ENCODE assay signal across 8 mouse cellular contexts in genomic region chr5:34252307-34252966, GRCm38 (mm10). TPM values are rescaled to one million over a fixed set of nuclear protein-coding genes. Genes with fewer than 3 reads are reported as not detected.
DNase-seq lines count a peak whose midpoint lies in the region; ATAC-seq and TF ChIP-seq lines count a peak whose summit lies in the region.

No protein-coding gene starts in this region.

- no peak for TF ChIP-seq EP300 in lung, postnatal 0 days (IDR thresholded peaks at IDR 0.05)

- peak; percentile 41 for DNase-seq in embryonic facial prominence, embryonic 11.5 days (ENCODE audit: low spot score)
- no peak for DNase-seq in embryonic facial prominence, embryonic 10.5 days (ENCODE audit: low spot score)
- peak; percentile 56 for DNase-seq in lung, postnatal 0 days (ENCODE audit: low spot score)
- no peak for DNase-seq in lung, adult 18-20 months
- DNase-seq in lung, postnatal 14 days = peak; percentile 46
- peak; percentile 62 for DNase-seq in thymus, postnatal 25 days
- DNase-seq in urinary bladder, postnatal 25 days (ENCODE audit: low spot score) = no peak

- H3K9ac ChIP-seq in embryonic facial prominence, embryonic 11.5 days (replicated peaks; ENCODE audit: low read length) = no peak overlapping the region
- H3K9ac ChIP-seq in lung, postnatal 0 days (replicated peaks; ENCODE audit: low read depth) = no peak overlapping the region

- H3K4me1 ChIP-seq in embryonic facial prominence, embryonic 11.5 days (ENCODE audit: control insufficient read depth, insufficient read depth, low read length) = no peaks in the 10 kb centered on the region
- peaks cover 39% of the 10 kb centered on the region for H3K4me1 ChIP-seq in embryonic facial prominence, embryonic 10.5 days
- H3K4me1 ChIP-seq in lung, postnatal 0 days (ENCODE audit: insufficient read depth, low read depth, low read length) = no peaks in the 10 kb centered on the region

- H3K4me3 ChIP-seq in embryonic facial prominence, embryonic 11.5 days (ENCODE audit: low read depth, low read length) = no peak overlapping the region
- no peak overlapping the region for H3K4me3 ChIP-seq in embryonic facial prominence, embryonic 10.5 days
- no peak overlapping the region for H3K4me3 ChIP-seq in lung, postnatal 0 days (ENCODE audit: low read depth, low read length)

- no peak overlapping the region for H3K4me2 ChIP-seq in embryonic facial prominence, embryonic 11.5 days (ENCODE audit: low read depth, low read length)
- H3K4me2 ChIP-seq in lung, postnatal 0 days (replicated peaks; ENCODE audit: low read depth, low read length) = no peak overlapping the region

- no peaks in the 10 kb centered on the region for H3K27me3 ChIP-seq in embryonic facial prominence, embryonic 11.5 days (ENCODE audit: control insufficient read depth, insufficient read depth, low read length)
- H3K27me3 ChIP-seq in embryonic facial prominence, embryonic 10.5 days (replicated peaks; ENCODE audit: low read depth, poor library complexity, severe bottlenecking) = no peaks in the 10 kb centered on the region
- no peaks in the 10 kb centered on the region for H3K27me3 ChIP-seq in lung, postnatal 0 days (replicated peaks; ENCODE audit: insufficient read depth, low read length)

- ATAC-seq in embryonic facial prominence, embryonic 11.5 days (replicated peaks; ENCODE audit: insufficient number of reproducible peaks, low FRiP score, low TSS enrichment, low read depth) = 0 out of 2 replicates have a peak, but pooled peaks have one; percentile 45
- ATAC-seq in lung, postnatal 0 days = no peak; the same call in 1 of the 2 replicates
- ATAC-seq in erythroblast, adult 5-6 weeks (replicated peaks; ENCODE audit: low FRiP score, poor library complexity, severe bottlenecking) = no peak

- no peak for TF ChIP-seq CTCF in lung, postnatal 0 days (IDR thresholded peaks at IDR 0.05)

- H3K27ac ChIP-seq in embryonic facial prominence, embryonic 11.5 days (replicated peaks; ENCODE audit: low read depth, low read length) = no peak overlapping the region
- H3K27ac ChIP-seq in embryonic facial prominence, embryonic 10.5 days (replicated peaks) = no peak overlapping the region; the same call in 1 of the 2 replicates
- no peak overlapping the region for H3K27ac ChIP-seq in lung, postnatal 0 days (ENCODE audit: low read length)

- WGBS in embryonic facial prominence, embryonic 11.5 days = 53% methylated on average over 4 of the region's 4 CpGs
- 65% methylated on average over 4 of the region's 4 CpGs for WGBS in embryonic facial prominence, embryonic 10.5 days
- WGBS in lung, postnatal 0 days = 20% methylated on average over 4 of the region's 4 CpGs

- no peaks in the 10 kb centered on the region for H3K36me3 ChIP-seq in embryonic facial prominence, embryonic 11.5 days (replicated peaks; ENCODE audit: control insufficient read depth, insufficient read depth, low read depth, low read length)
- H3K36me3 ChIP-seq in embryonic facial prominence, embryonic 10.5 days (replicated peaks) = no peaks in the 10 kb centered on the region
- no peaks in the 10 kb centered on the region for H3K36me3 ChIP-seq in lung, postnatal 0 days (ENCODE audit: insufficient read depth, low read length)

- H3K9me3 ChIP-seq in embryonic facial prominence, embryonic 11.5 days (replicated peaks; ENCODE audit: control insufficient read depth, low read length) = no peaks in the 10 kb centered on the region
- H3K9me3 ChIP-seq in embryonic facial prominence, embryonic 10.5 days = no peaks in the 10 kb centered on the region
- H3K9me3 ChIP-seq in lung, postnatal 0 days (ENCODE audit: low read length) = no peaks in the 10 kb centered on the region

RNA-seq across cellular contexts. Expression of gene Zfyve28, which starts 35.8 kb away (rescaled TPM):
- polyA plus RNA-seq in embryonic facial prominence, embryonic 11.5 days (2014; fragmentation: Nextera tagmentation; extraction: Ambion mirVana) = 0.24 and 0.64 TPM in 2 replicates
- polyA plus RNA-seq in embryonic facial prominence, embryonic 10.5 days (2016; fragmentation: Nextera tagmentation; extraction: Ambion mirVana) = 0.93 and 1.3 TPM in 2 replicates
- 0.16 and 0.24 TPM in 2 replicates for polyA plus RNA-seq in lung, postnatal 0 days (2015; fragmentation: Nextera tagmentation; extraction: Ambion mirVana)
- not detected in 2 replicates for total RNA-seq in erythroblast, adult 5-6 weeks (2015; ENCODE audit: low replicate concordance)
- total RNA-seq in erythroblast, adult 5-6 weeks (2017; ENCODE audit: low replicate concordance) = 0.42 and 0.68 TPM in 2 replicates

RNA-seq across cellular contexts. Expression of gene Cfap99, which starts 36.0 kb away (rescaled TPM):
- not detected in 2 replicates for polyA plus RNA-seq in embryonic facial prominence, embryonic 11.5 days (2014; fragmentation: Nextera tagmentation; extraction: Ambion mirVana)
- 0.06 TPM in 1 of 2 replicates, not detected in the other for polyA plus RNA-seq in embryonic facial prominence, embryonic 10.5 days (2016; fragmentation: Nextera tagmentation; extraction: Ambion mirVana)
- polyA plus RNA-seq in lung, postnatal 0 days (2015; fragmentation: Nextera tagmentation; extraction: Ambion mirVana) = 0.35 and 0.71 TPM in 2 replicates
- not detected in 2 replicates for total RNA-seq in erythroblast, adult 5-6 weeks (2015; ENCODE audit: low replicate concordance)
- total RNA-seq in erythroblast, adult 5-6 weeks (2017; ENCODE audit: low replicate concordance) = not detected in 2 replicates

Comparison
In these comparisons a context has a peak if more than half of its experiments do, and no peak if none do; other contexts are left out.
1. DNase-seq: peak in embryonic facial prominence, embryonic 11.5 days (single experiment), lung, postnatal 0 days (single experiment), lung, postnatal 14 days (single experiment) and thymus, postnatal 25 days (single experiment); none in embryonic facial prominence, embryonic 10.5 days (single experiment), lung, adult 18-20 months (0 of 2) and urinary bladder, postnatal 25 days (single experiment).